Mouse (Mus musculus) Muller cell, postnatal 12 days (primary cell): ENCODE results near the gene Zdhhc24.
A peak's percentile ranks its signal among the peaks of the same experiment; 100 is the strongest.
"Not testable (repeated sequence)": the region's sequence is repeated elsewhere in the genome, so short reads cannot be mapped to it uniquely, and the experiment has no call there.

ENCODE experiments used
- DNase-seq: peaks from one replicate; pipeline ENCODE4 v3.0.0-alpha.2; 2015; ENCODE audit errors: inconsistent ontology term

Zdhhc24 gene

DNA sequence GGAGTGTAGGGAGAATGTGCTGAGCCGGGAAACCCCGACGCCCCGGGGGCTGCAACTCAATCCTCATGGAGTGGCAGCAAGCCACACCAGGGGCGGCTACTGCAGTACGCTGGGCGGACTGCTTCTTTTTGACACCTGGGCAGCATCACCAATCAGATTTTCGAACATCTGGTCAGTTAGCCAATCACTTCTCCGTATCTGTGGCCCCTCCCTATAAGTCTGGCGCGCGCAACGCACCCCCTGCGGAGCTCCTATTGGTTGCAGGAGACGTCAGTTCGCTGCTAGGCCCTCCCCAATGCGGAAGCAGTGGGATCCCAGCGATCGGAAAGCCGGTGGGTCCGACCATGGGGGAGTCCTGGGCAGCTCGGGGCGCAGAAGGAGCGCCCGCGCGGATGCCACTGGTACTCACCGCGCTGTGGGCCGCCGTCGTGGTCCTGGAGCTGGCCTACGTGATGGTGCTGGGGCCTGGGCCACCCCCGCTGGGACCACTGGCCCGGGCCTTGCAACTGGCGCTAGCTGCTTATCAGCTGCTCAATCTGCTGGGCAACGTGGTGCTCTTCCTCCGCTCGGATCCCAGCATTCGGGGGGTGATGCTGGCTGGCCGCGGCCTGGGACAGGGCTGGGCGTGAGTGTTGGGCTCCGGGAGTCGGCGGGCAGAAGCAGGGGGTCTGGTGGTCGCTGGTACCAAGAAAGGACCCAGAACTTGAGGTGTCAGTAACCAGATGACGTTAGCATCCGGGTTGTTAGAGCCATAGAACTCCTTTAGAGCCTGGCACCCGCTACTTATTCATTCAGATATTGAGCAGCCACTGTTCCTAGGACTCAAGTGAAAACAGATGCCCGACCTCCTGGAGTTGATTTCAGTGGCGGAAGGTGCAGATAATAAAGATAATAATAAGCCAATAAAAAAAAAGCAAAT lies at the start of gene Zdhhc24:
Gene Zdhhc24 (plus strand): TSS at position 264 of the 919 bp plus-strand sequence.
- peak; percentile 98 for DNase-seq

DNA sequence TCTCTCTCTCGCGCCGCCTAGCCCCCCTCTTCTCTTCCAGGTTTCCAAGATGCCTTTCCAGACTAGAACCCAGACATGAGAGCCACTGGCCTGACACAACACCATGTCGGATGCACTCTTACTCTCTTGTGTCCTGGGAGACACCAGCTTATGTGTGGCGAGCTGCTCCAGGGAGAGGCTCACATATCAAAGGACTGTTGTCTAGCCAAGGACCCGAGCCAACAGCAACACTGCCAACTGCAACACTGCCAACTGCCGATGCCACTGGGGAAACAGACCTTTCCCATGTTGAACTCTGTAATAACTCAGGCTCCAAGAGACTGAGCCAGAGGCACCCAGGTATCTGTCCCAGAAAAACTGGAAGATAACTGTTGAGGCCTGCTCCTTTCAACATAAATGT lies 49.3 kb upstream of the Zdhhc24 start:
- peak; percentile 64 for DNase-seq

GRCm38 (mm10) chr19:4833977-4834376 lies 44.5 kb upstream of the Zdhhc24 start:
- no peak for DNase-seq

GRCm38 (mm10) chr19:4836096-4836495 lies 42.4 kb upstream of the Zdhhc24 start:
- DNase-seq: no peak

DNA sequence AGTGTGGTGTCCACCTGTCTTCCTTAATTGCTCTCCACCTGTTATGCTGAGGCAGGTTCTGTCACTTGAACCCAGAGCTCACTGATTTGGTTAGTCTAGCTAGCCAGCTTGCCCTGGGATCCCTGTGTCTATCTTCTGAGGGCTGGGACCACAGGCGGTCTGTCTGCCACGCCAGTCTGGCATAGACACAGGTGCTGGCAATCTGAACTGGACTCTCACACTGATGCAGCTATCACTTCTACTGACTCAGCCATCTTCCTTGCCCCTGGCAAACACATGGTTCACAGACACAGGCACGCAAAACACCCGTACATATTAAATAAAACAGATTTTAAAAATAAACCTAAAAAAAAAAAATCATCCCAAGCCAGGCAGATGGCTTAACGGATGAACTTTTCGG lies 41.4 kb upstream of the Zdhhc24 start:
- DNase-seq: no peak

GRCm38 (mm10) chr19:4838526-4839140 lies 39.8 kb upstream of the Zdhhc24 start:
- no peak for DNase-seq

DNA sequence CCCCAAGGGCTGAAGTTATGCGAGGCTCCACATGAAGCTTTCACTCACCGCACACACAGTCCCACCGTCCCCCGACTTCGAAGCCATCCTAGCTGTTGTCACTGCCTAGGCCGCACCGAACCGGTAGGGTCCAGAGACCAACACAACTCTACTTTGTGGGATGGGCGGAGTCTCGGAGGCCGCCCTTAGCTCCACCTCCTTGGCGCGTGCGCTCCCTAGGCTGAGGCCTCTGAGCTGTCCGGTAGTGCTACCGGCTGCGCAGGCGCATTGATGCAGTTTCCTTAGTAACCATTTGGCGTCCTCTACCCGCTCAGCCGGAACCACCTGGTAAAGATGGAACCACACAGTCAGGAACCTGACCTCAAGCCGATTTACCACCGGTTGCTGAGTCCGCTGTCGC lies 39.3 kb upstream of the Zdhhc24 start, which contains the start of the genes Ccs and Ccdc87:
Gene Ccs (minus strand): TSS at position 184 of the 400 bp plus-strand sequence.
Gene Ccdc87 (plus strand): TSS at position 218 of the 400 bp plus-strand sequence.
- peak; percentile 95 for DNase-seq

DNA sequence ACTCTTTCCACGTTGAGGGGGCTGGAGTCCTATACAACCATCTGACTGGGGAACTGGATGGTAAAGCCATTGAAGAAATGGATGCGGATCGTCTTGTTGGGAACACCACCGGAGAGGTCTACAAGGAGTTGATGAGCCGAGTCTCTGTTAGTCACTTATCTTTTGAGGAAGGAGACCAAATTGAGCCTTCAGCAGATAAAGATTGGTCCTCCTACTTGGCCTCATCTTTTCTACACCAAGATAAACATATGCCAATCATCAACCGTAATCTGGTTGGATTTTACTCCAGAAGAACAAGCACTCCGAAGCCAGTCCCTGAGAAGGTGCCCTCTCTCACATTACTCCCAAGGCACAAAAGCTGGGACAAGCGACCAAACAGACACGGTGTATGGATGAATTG lies 37.6 kb upstream of the Zdhhc24 start:
- DNase-seq: no peak

DNA sequence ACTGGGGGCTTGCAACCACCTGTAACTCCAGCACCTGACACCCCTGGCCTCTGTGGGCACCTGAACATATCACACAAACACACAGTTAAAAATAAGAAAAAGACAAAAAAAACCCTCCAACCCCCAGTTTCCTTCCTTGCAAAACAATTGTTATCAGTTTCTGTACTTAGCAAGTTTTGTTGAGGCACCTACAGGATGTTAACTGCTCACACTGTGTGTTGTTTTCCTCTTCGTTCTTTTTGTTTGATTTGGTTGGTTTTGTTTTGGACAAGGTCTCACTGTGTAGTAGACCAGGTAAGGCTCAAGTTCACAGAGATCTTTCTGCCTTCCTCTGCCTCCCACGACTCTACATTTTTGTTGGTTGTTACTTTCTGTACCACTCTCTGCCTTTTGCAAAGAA lies 35.9 kb upstream of the Zdhhc24 start:
- no peak for DNase-seq

DNA sequence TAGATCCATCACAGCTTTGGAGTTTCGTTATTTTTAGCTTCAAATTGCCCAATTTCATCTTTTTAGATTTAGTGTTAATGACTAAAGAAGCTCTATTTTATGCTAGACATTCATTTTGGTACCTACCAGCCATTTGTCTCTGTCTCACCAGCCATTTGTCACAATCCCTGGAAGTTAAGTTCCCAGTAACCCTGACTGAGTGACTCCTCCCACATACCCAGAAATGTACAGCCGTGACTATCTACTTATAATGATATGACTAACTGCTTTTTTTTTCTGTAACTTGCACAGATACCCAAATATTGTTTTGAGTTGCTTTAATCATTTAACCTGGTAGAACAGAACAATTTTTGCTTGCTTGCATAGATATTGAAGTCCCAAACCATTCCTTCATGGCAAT lies 32.6 kb upstream of the Zdhhc24 start:
- no peak for DNase-seq

DNA sequence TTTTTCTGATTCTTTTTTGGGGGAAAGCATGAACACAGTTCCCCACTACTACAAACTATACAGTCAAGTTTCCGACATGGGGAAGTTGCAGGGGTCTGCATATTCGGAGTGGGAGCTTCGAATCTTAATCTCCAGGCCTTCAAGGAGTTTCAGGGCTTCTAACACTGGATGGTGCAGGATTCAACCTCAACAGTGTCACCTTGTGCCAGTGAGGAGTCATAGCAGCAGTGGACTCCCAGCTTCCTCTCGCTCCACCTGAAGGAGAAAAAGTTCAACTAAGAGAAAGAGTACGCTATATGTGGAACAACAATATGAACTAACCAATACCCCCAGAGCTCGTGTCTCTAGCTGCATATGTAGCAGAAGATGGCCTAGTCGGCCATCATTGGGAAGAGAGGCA lies 31.0 kb upstream of the Zdhhc24 start:
- DNase-seq: no peak

GRCm38 (mm10) chr19:4849800-4850199 lies 28.7 kb upstream of the Zdhhc24 start:
- no peak for DNase-seq

DNA sequence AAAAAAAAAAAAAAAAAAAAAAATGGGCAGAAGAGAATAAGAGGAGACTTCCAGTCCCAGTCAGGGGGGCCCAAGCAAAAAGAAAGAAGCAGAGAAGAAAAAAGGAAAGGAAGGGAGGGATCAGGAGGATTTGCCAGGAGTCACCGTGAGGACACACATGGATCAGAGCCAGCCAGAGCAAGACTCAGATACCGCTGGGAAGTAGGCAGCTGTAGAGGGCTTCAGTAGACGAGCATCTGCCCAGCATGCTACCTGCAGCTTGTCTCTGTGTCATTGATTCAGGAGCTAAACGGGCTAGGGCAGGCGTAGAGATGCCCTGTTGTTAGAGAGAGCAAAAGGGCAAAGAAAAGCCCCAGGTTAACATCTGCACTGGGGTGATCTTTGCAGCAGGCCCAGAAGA lies 28.2 kb upstream of the Zdhhc24 start:
- DNase-seq: no peak

DNA sequence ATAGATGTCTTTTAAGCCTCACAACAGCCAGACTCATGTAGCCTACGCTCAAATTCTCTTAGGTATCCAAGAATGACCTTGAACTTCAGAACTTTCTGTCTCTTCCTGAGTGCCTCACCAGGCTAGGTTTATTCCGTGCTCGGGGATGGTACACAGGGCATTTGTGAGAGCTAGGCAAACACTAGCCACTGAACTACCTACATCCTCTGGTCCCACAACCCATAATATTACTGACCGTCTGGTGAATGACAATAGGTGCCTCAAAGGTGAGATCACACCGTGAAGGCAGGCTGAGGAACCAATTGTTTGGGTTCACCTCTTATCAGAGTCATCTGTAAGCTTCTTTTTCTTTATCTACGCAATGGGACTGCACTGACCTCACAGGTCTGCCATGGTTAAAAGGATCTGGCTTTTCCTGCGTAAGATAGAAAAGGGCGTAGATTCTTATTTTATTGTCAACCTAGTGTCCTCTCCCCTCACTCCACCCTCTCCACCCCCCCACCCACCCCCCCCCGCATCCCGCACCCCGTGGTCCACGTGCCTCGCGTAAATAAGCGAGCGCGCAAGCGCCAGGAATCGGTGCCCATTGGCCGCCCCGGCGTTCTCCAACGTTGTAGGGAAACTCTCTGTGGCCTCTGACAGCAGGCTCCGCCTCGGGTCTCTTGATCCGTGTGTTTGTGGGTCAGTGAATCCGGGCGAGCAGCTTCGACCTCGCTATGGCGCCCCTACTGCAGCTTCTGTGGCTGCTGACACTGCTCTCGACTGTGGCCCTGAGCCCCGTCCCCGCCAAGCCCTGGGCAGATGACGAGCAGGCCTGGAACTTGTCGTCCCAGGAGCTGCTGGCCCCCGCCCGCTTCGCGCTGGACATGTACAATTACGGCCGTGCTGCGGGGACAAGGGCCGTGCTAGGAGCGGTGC lies 23.7 kb upstream of the Zdhhc24 start, which contains the start of gene Ctsf:
Gene Ctsf (plus strand): TSS at position 579 of the 918 bp plus-strand sequence.
- DNase-seq: peak; percentile 88

DNA sequence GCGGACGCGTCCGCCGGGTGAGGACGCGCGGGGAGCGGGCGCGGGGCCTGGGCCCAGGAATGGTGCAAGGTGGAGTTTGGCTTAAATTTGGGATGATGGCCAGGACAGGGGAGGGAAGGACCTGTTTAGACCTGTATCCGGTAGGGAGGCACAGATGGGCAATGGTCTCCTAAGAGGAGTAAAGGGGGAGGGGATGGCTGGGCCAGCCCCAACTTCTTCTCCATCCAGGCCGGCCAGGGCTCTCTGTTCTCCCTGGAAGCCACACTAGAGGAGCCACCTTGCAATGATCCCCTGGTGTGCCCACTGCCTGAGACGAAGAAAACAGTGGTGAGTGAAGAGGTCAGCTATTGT lies 23.0 kb upstream of the Zdhhc24 start:
- no peak for DNase-seq

DNA sequence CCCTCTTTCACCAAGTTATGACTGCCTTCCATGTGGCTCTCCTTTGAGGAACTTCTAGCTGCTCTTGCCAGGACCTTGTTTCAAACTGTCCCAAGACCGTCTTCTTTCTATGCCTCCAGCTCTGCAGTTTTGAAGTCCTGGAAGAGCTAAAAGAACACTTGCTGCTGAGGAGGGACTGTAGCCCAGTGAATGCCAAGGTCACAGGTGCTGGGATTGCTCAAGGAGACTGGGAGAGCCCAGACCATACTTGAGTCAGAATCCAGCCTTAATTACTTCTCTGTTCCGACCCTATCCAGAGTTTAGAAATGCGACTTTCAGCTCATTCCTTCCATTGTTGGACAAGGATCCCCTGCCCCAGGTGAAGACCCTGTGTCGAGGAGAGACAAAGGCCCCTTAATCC lies 22.5 kb upstream of the Zdhhc24 start:
- no peak for DNase-seq

GRCm38 (mm10) chr19:4859081-4859480 lies 19.4 kb upstream of the Zdhhc24 start:
- DNase-seq: peak; percentile 13

DNA sequence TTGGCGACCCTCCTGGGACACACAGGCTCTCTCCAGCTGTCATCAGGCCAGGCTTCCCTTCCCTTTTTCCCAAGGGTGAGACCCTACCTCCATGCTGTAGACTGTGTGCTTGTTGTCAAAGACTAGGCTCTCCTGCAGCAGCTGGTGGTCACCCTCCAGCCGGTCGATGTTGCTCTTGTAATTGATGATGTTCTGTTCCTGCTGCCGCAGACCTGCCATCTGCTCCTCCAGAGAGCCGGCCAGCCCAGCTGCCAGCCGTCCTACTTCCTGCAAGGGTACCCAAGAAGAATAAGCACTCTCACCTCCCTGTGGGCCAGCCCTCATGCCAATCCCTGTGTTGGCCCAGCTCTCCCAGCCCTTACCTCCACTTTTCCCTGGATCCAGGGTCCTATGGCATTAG lies 15.4 kb upstream of the Zdhhc24 start:
- DNase-seq: no peak

- DNase-seq: peak; percentile 22
Observed at GRCm38 (mm10) chr19:4865147-4865546, 13.3 kb upstream of the Zdhhc24 start.

DNA sequence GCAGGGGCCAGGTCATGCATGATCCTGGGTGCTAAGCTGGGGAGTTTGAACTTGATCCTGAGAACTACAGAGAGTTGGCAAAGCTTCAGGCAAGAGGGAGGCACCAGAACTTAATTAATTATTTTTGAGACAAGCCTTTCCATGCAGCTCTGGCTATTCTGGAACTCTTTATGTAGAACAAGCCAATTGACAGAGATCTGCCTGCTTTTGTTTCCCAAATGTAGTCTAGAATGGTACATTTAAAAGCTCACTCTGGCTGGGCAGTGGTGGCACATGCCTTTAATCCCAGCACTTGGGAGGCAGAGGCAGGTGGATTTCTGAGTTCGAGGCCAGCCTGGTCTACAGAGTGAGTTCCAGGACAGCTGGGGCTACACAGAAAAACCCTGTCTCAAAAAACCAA lies 3.9 kb upstream of the Zdhhc24 start:
- not testable (repeated sequence) for DNase-seq

GRCm38 (mm10) chr19:4876241-4876640 lies 2.2 kb upstream of the Zdhhc24 start:
- DNase-seq: no peak

GRCm38 (mm10) chr19:4876755-4877154 lies 1.7 kb upstream of the Zdhhc24 start:
- no peak for DNase-seq
